Mouse (Mus musculus): ENCODE measurements around the gene Gm36210.

DNA sequence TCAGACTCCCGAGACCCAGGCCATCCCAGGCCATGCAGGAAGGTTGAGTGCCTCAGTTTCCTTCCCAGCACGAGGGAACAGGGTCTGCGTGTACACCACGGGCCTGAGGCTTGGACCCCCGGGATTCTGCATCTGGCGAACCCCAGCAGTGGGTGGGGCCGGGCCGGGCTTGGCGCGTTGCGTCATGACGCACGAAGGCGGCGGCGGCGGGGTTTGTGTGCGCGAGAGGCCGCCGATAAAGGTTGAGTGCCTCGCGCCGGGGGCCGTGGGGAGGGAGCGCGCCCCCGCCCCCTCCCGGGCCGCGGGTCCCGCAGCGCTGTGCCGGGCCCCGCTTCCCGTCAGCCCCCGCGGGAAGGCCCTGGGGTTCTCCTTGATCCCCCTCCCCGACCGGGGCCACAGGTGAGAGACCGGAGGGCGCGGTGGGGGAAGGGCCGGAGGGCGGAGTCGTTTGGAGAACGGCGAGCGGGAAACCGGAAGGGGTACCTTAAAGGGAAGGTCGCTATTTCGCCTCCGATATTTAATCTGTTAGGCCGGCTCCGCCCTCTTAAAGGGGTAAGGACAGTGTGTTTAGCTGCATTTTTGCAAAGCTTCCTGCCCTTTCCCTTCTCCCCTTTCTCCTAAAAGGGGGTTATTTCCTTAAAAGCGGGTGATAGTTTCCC, 8.8 kb upstream of the Gm36210 start, which contains the start of gene Zfp628:
- TF ChIP-seq CTCF (IDR thresholded peaks at IDR 0.05; ENCODE audit: low read depth) (no peak), EP300 (IDR thresholded peaks at IDR 0.05; ENCODE audit: low read depth) (no peak)

Data from liver, embryonic 14.5 days (tissue).